Mouse (Mus musculus) olfactory bulb, adult 2 months (tissue): ENCODE measurements around the gene Ercc6l2. TPM values are rescaled to one million over a fixed set of nuclear protein-coding genes. Genes with fewer than 3 reads are reported as not detected.

Experiments used
- H3K27ac ChIP-seq: fragments of 200-500 bp; 2 replicates; pipeline ENCODE4 v1.5.1; 2012; ENCODE audit warnings: low read depth, low read length; ENCODE audit not compliant: insufficient read depth
- H3K4me1 ChIP-seq: fragments of 200-500 bp; 2 replicates; pipeline ENCODE4 v1.6.1; 2012; ENCODE audit warnings: low read length; ENCODE audit not compliant: control insufficient read depth, insufficient read depth
- H3K4me3 ChIP-seq: fragments of 200-500 bp; 2 replicates; pipeline ENCODE4 v1.5.1; 2012; ENCODE audit warnings: mild to moderate bottlenecking, low read depth, low read length, moderate library complexity; ENCODE audit not compliant: insufficient read depth
- CTCF ChIP-seq: fragments of 200-500 bp; IDR thresholded peaks from 2 replicates; pipeline ENCODE4 v1.5.1; 2012; ENCODE audit warnings: low read depth, mild to moderate bottlenecking, low read length, moderate library complexity; ENCODE audit not compliant: insufficient read depth
- POLR2A ChIP-seq: fragments of 200-500 bp; IDR thresholded peaks from 2 replicates; pipeline ENCODE4 v1.6.1; 2012; ENCODE audit warnings: mild to moderate bottlenecking, low read depth, low read length, moderate library complexity; ENCODE audit not compliant: insufficient read depth
- WGBS: fragments of 180-500 bp; shearing (Covaris S2); methylation state at CpG from one replicate; pipeline ENCODE4 v1.1.7; 2018; 5-methylcytosine and 5-hydroxymethylcytosine counted together
- polyA plus RNA-seq: library from polyadenylated mRNA; stranded (reverse); fragments of >200 nt; gene quantifications from 2 replicates; pipeline ENCODE4 v1.2.4, GENCODE M21; 2012; ENCODE audit warnings: low replicate concordance; ENCODE audit not compliant: missing spikeins, insufficient read depth, insufficient read length

Gene Ercc6l2
- polyA plus RNA-seq, result not detected in 2 replicates

GRCm38 (mm10) chr13:63814746-63815681 is at the start of gene Ercc6l2:
TSS of gene Ercc6l2 (plus strand) at chr13:63815240.
- under 1% methylated on average over 87 of the region's 87 CpGs for WGBS
- Histone ChIP-seq H3K4me1 (no peaks in the 10 kb centered on the region), H3K27ac (peak within 1 kb of the TSS; percentile 85), H3K4me3 (peak within 1 kb of the TSS; percentile 77)
- TF ChIP-seq CTCF (no peak), POLR2A (peak; percentile 93)

GRCm38 (mm10) chr13:63766065-63766464 is 49.0 kb upstream of the Ercc6l2 start:
- H3K27ac ChIP-seq, result no peak overlapping the region
- TF ChIP-seq POLR2A (no peak), CTCF (no peak)
- whole genome bisulfite sequencing, result 86% methylated on average over 11 of the region's 11 CpGs
- no peak overlapping the region for H3K4me3 ChIP-seq
- H3K4me1 ChIP-seq, result no peaks in the 10 kb centered on the region

GRCm38 (mm10) chr13:63771009-63771408 is 44.0 kb upstream of the Ercc6l2 start:
- 53% methylated on average over 3 of the region's 3 CpGs for WGBS
- TF ChIP-seq CTCF, result no peak
- no peak for TF ChIP-seq POLR2A
- H3K27ac ChIP-seq, result no peak overlapping the region

GRCm38 (mm10) chr13:63778925-63779324 is 36.1 kb upstream of the Ercc6l2 start:
- Histone ChIP-seq H3K4me3 (no peak overlapping the region), H3K27ac (no peak overlapping the region), H3K4me1 (no peaks in the 10 kb centered on the region)
- no peak for TF ChIP-seq CTCF
- no peak for TF ChIP-seq POLR2A
- WGBS, result 53% methylated on average over 4 of the region's 4 CpGs

More at GRCm38 (mm10) chr13:63771009-63771408, 44.0 kb upstream of the Ercc6l2 start:
- Histone ChIP-seq H3K4me3 (no peak overlapping the region), H3K4me1 (no peaks in the 10 kb centered on the region)

GRCm38 (mm10) chr13:63779376-63780291 is 35.4 kb upstream of the Ercc6l2 start:
- no peak overlapping the region for H3K27ac ChIP-seq
- 31% methylated on average over 2 of the region's 2 CpGs for WGBS

GRCm38 (mm10) chr13:63792234-63792831 is 22.7 kb upstream of the Ercc6l2 start:
- Histone ChIP-seq H3K4me3 (no peak overlapping the region), H3K4me1 (no peaks in the 10 kb centered on the region), H3K27ac (no peak overlapping the region)
- TF ChIP-seq CTCF, result no peak
- WGBS, result 99% methylated on average over 2 of the region's 2 CpGs

More at GRCm38 (mm10) chr13:63779376-63780291, 35.4 kb upstream of the Ercc6l2 start:
- TF ChIP-seq CTCF (no peak), POLR2A (no peak)
- Histone ChIP-seq H3K4me3 (no peak overlapping the region), H3K4me1 (no peaks in the 10 kb centered on the region)

DNA sequence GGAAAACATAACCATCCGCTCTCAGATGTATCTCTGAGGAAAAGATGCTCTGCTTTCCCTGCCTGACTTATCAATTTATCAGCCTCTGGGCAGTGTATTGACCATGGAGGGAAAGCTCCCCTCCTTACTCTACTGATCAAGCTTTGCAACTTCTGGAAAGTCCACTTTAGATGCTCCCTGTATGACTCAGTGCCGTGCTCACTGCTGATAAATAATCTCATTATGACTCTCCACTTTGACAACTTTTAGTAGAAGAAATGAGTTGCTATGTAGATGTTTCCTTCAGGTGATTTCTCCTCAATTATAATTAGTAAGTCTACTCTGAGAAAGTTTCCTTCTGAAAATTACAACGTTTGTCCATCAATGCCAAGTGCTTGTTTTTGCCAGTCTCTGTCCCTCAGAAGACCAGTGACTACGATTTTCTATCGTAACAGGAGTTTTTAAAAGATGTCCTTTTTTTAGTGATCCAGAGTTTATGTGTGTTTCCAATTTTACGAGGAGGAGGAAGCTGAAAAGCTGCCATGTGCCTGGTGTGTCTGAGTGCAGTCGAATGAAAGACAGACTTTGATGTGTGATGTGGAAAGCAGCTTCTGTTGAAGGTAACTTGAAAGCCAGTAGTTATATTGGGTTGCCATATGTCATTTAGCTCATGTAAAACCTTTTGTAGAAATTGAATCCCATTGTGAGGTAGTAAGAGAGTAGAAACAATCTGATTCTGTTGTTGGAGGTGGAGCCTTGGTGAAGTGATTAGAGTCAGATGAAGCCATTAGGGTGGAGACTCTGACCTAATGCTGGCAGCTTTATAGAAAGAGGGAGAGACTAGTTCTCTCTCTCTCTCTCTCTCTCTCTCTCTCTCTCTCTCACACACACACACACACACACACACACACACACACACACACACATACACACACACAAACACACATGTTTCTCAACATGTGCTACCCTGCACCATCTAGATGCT is 21.4 kb upstream of the Ercc6l2 start:
- Histone ChIP-seq H3K27ac (no peak overlapping the region), H3K4me1 (no peaks in the 10 kb centered on the region), H3K4me3 (no peak overlapping the region)
- 75% methylated on average over 7 of the region's 7 CpGs for WGBS
- TF ChIP-seq CTCF (no peak), POLR2A (no peak)

- 91% methylated on average over 3 of the region's 3 CpGs for WGBS
- H3K27ac ChIP-seq, result no peak overlapping the region
Observed at GRCm38 (mm10) chr13:63798677-63799076, 16.4 kb upstream of the Ercc6l2 start.

More at GRCm38 (mm10) chr13:63798677-63799076, 16.4 kb upstream of the Ercc6l2 start:
- Histone ChIP-seq H3K4me3 (no peak overlapping the region), H3K4me1 (no peaks in the 10 kb centered on the region)
- TF ChIP-seq POLR2A (no peak), CTCF (no peak)
